Mouse (Mus musculus): ENCODE data around the gene Dusp16.

- TF ChIP-seq CTCF (conservative IDR thresholded peaks at IDR 0.05; ENCODE audit: insufficient read depth, insufficient read length, low read depth, low read length) (no peak), POLR2A (IDR thresholded peaks at IDR 0.05; ENCODE audit: low read depth, low read length) (no peak)
These were observed 97.4 kb downstream of the Dusp16 start for GRCm38 (mm10) chr6:134694988-134695387.
